Mouse (Mus musculus) ES-E14 (cell line): Measurements from ENCODE around the gene Chrne. TPM values are rescaled to one million over a fixed set of nuclear protein-coding genes. Genes with fewer than 3 reads are reported as not detected.

Experiments
- DNase-seq: peaks from one replicate; pipeline ENCODE4 v3.0.0-alpha.2; 2013; ENCODE audit warnings: low read depth, low spot score
- H3K27ac ChIP-seq: 2 replicates; pipeline ENCODE4 v1.5.1; 2012; ENCODE audit warnings: low read depth, mild to moderate bottlenecking, low read length, moderate library complexity, mixed read lengths; ENCODE audit not compliant: poor library complexity, insufficient read depth, severe bottlenecking
- H3K36me3 ChIP-seq: 2 replicates; pipeline ENCODE4 v1.6.1; 2012; ENCODE audit warnings: mild to moderate bottlenecking, low read length, moderate library complexity, mixed read lengths; ENCODE audit not compliant: control insufficient read depth, poor library complexity, insufficient read depth, severe bottlenecking
- H3K4me1 ChIP-seq, 2 experiments: fragments of 150-350 bp in 1 of 2; sonication (generic) in 1 of 2; 2 replicates each; pipeline ENCODE4 v1.6.1; 2012; ENCODE audit warnings: low read length in 2 of 2, mild to moderate bottlenecking in 1 of 2, mixed read lengths in 1 of 2; ENCODE audit not compliant: control insufficient read depth in 2 of 2, insufficient read depth in 2 of 2, poor library complexity in 1 of 2
- H3K4me3 ChIP-seq, 2 experiments: fragments of 150-350 bp in 1 of 2; sonication (generic) in 1 of 2; 2 replicates each; pipeline ENCODE4 v1.5.1; 2012; ENCODE audit warnings: low read length in 2 of 2, low read depth in 1 of 2, mild to moderate bottlenecking in 1 of 2, mixed read lengths in 1 of 2; ENCODE audit not compliant: insufficient read depth in 1 of 2, poor library complexity in 1 of 2, severe bottlenecking in 1 of 2
- H3K9ac ChIP-seq: 2 replicates; pipeline ENCODE4 v1.6.1; 2012; ENCODE audit warnings: low read depth, mild to moderate bottlenecking, low read length, mixed read lengths; ENCODE audit not compliant: poor library complexity, insufficient read depth, severe bottlenecking
- H3K9me3 ChIP-seq: fragments of 150-350 bp; sonication (generic); 2 replicates; pipeline ENCODE4 v1.6.1; 2012; ENCODE audit warnings: low read depth, mild to moderate bottlenecking, low read length; ENCODE audit not compliant: control insufficient read depth, insufficient read depth
- CHD2 ChIP-seq: IDR thresholded peaks from 2 replicates; pipeline ENCODE4 v1.6.1; 2014; ENCODE audit warnings: mild to moderate bottlenecking, low read depth, low read length, inconsistent platforms
- HCFC1 ChIP-seq: IDR thresholded peaks from 2 replicates; pipeline ENCODE4 v1.6.1; 2012; ENCODE audit warnings: low read length, inconsistent platforms, borderline replicate concordance; ENCODE audit not compliant: insufficient read depth
- MAFK ChIP-seq: IDR thresholded peaks from 2 replicates; pipeline ENCODE4 v1.6.1; 2014; ENCODE audit warnings: mild to moderate bottlenecking, low read depth, low read length, inconsistent platforms; ENCODE audit not compliant: insufficient read depth
- ZC3H11A ChIP-seq: IDR thresholded peaks from 2 replicates; pipeline ENCODE4 v1.6.1; 2012; ENCODE audit warnings: low read depth, mild to moderate bottlenecking, inconsistent platforms, low read length, borderline replicate concordance
- ZNF384 ChIP-seq: IDR thresholded peaks from 2 replicates; pipeline ENCODE4 v1.6.1; 2012; ENCODE audit warnings: low read depth, low read length, inconsistent platforms
- in situ Hi-C, 2 experiments: fragments of 600-800 bp; cut with MboI; formaldehyde crosslinking; loops; one replicate each; pipeline ENCODE4 v1.15.1; 2025; ENCODE audit warnings: low sequenced_read_pairs in 2 of 2, inconsistent platforms in 1 of 2; ENCODE audit not compliant: unreplicated experiment in 2 of 2
- total RNA-seq: library from RNA; depleted of rRNA; stranded (reverse); fragments of 300-350 nt; gene quantifications from 2 replicates; pipeline ENCODE4 v1.2.3, GENCODE M21; 2012

Chrne gene
- total RNA-seq, 1 experiment: not detected

- TF ChIP-seq CHD2: no peak
- no peak for TF ChIP-seq ZC3H11A
- no peak for TF ChIP-seq HCFC1
- TF ChIP-seq MAFK: no peak
- no peak for TF ChIP-seq ZNF384
- in situ Hi-C loops: no loop called here
- Histone ChIP-seq H3K4me1 (peaks cover 0 to 2% of the 10 kb centered on the region in 2 experiments; a peak in 1 of 4 replicates), H3K9ac (no peak overlapping the region), H3K27ac (no peak overlapping the region), H3K4me3 (no peak overlapping the region), H3K36me3 (peaks cover 13% of the 10 kb centered on the region; the same call in 1 of the 2 replicates), H3K9me3 (no peaks in the 10 kb centered on the region)
- DNase-seq: no peak
Observed at GRCm38 (mm10) chr11:70597301-70597700, 21.7 kb downstream of the Chrne start.

GRCm38 (mm10) chr11:70596094-70596493 is 22.9 kb downstream of the Chrne start:
- Histone ChIP-seq H3K9me3 (no peaks in the 10 kb centered on the region), H3K36me3 (peaks cover 10% of the 10 kb centered on the region; the same call in 1 of the 2 replicates), H3K9ac (no peak overlapping the region), H3K4me1 (peaks cover 0 to 2% of the 10 kb centered on the region in 2 experiments; a peak in 1 of 4 replicates), H3K4me3 (no peak overlapping the region), H3K27ac (no peak overlapping the region)
- DNase-seq: no peak
- TF ChIP-seq ZNF384 (no peak), MAFK (no peak), ZC3H11A (no peak), CHD2 (no peak), HCFC1 (no peak)
- in situ Hi-C loops: no loop called here

DNA sequence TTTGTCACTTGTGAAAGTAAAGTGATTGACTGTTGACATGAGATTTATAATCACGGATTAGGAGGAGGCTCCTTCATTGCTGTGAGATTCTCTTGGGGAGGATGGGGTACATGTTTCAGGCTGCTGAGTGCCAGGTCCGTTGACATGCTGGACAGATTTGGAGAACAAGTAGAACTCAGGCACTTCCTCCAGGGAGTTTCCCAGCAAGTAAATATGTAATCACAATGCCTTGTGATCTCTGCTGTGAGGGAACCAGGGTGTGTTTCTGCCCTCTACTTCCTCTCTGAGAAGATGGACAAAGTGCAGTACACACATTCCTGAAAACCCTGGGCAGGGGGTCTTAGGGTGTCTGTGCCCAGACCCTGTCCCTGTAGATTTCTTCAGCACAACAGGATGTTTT is 23.4 kb downstream of the Chrne start:
- in situ Hi-C loops: no loop called here
- H3K4me1 ChIP-seq: peaks cover 0 to 2% of the 10 kb centered on the region in 2 experiments; a peak in 1 of 4 replicates
- H3K36me3 ChIP-seq: peaks cover 10% of the 10 kb centered on the region; the same call in 1 of the 2 replicates
- H3K9ac ChIP-seq: no peak overlapping the region
- H3K9me3 ChIP-seq: no peaks in the 10 kb centered on the region
- H3K27ac ChIP-seq: no peak overlapping the region
- no peak for TF ChIP-seq ZNF384
- no peak for TF ChIP-seq CHD2
- no peak for TF ChIP-seq ZC3H11A
- no peak for TF ChIP-seq MAFK
- no peak for TF ChIP-seq HCFC1
- DNase-seq: no peak
- no peak overlapping the region for H3K4me3 ChIP-seq

GRCm38 (mm10) chr11:70594253-70594989 is 24.6 kb downstream of the Chrne start:
- no peak overlapping the region for H3K4me3 ChIP-seq
- TF ChIP-seq ZC3H11A (no peak), ZNF384 (no peak), HCFC1 (no peak), MAFK (no peak), CHD2 (no peak)
- no peak for DNase-seq
- no peak overlapping the region for H3K9ac ChIP-seq
- in situ Hi-C loops: no loop called here
- H3K4me1 ChIP-seq: peaks cover 0 to 2% of the 10 kb centered on the region in 2 experiments; a peak in 1 of 4 replicates
- no peaks in the 10 kb centered on the region for H3K9me3 ChIP-seq
- H3K27ac ChIP-seq: no peak overlapping the region
- H3K36me3 ChIP-seq: peaks cover 8% of the 10 kb centered on the region; the same call in 1 of the 2 replicates
